Mouse (Mus musculus) forebrain, embryonic 16.5 days (tissue): ENCODE data around the gene Nkx2-9. TPM values are rescaled to one million over a fixed set of nuclear protein-coding genes. Genes with fewer than 3 reads are reported as not detected.

ENCODE experiments used
- ATAC-seq: fragments of 200-750 bp; cut with Nextera tagmentation; 2 replicates; pipeline ENCODE4 v1.8.0; 2017; ENCODE audit warnings: mild to moderate bottlenecking, moderate library complexity
- H3K27ac ChIP-seq: fragments of 300-500 bp; sonication (generic); 2 replicates; pipeline ENCODE4 v1.5.1; 2014; ENCODE audit warnings: low read length, control low read depth
- H3K27me3 ChIP-seq: fragments of 300-500 bp; sonication (generic); replicated peaks from 2 replicates; pipeline ENCODE4 v1.6.1; 2014; ENCODE audit warnings: low read length; ENCODE audit not compliant: control insufficient read depth, insufficient read depth
- H3K36me3 ChIP-seq: fragments of 300-500 bp; sonication (generic); 2 replicates; pipeline ENCODE4 v1.6.1; 2014; ENCODE audit not compliant: control insufficient read depth, insufficient read depth
- H3K4me1 ChIP-seq: fragments of 300-500 bp; sonication (generic); replicated peaks from 2 replicates; pipeline ENCODE4 v1.6.1; 2014; ENCODE audit warnings: low read length; ENCODE audit not compliant: control insufficient read depth, insufficient read depth
- H3K4me2 ChIP-seq: fragments of 300-500 bp; sonication (generic); 2 replicates; pipeline ENCODE4 v1.6.1; 2014; ENCODE audit warnings: mild to moderate bottlenecking, low read length, control low read depth
- H3K4me3 ChIP-seq: fragments of 300-500 bp; sonication (generic); replicated peaks from 2 replicates; pipeline ENCODE4 v1.5.1; 2014; ENCODE audit warnings: mild to moderate bottlenecking, low read length, control low read depth
- H3K9ac ChIP-seq: fragments of 300-500 bp; sonication (generic); replicated peaks from 2 replicates; pipeline ENCODE4 v1.6.1; 2014; ENCODE audit warnings: low read depth, low read length, control low read depth
- H3K9me3 ChIP-seq: fragments of 300-500 bp; sonication (generic); 2 replicates; pipeline ENCODE4 v1.6.1; 2016; ENCODE audit warnings: low read length; ENCODE audit not compliant: control insufficient read depth
- WGBS: fragments of 180-500 bp; shearing (Covaris S2); extraction: QIAGEN DNeasy Blood & Tissue Kit; methylation state at CpG from one replicate; pipeline ENCODE4 v1.1.7; 2014; 5-methylcytosine and 5-hydroxymethylcytosine counted together
- polyA plus RNA-seq: library from polyadenylated mRNA; unstranded; fragments of >200 nt; fragmentation: Nextera tagmentation; extraction: Ambion mirVana; gene quantifications from 2 replicates; pipeline ENCODE4 v1.2.1, GENCODE M21; 2015

Nkx2-9 gene
- polyA plus RNA-seq: not detected in 2 replicates

DNA sequence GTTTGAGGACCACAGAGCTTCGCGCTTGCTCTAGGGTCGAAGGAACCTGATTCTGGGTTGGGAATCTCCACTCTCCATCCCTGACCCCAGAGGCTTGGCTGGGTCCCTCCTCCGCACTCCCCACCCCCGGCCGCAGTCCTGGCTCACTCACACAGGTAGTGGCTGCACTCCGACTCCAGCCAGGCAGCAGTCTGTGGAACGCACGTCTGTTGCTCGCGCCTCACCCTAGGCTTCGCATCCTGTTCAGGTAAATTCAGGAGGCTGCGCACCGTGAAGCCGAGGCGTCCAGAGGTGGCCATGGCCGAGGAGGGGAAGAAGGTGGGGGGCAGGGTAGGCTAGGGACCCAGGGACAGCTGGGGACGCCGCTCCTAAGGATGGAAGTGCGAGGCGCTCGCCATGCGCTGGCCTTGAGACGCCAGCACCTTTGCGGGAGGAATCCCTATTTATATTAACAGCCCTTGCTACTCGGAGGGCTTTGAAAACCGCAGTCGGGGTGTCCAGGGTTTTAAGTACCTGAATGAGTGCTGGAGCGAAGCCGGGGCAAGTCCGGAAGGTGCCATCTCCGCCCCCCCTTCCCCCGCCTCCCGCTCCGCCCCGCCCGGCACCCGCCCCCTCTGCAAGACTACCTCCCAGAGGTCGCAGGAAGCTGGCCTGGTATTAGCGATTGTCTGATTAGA is at the start of gene Nkx2-9:
TSS of gene Nkx2-9 (minus strand) at position 524 of the 677 bp plus-strand sequence.
- peaks cover 11% of the 10 kb centered on the region for H3K4me1 ChIP-seq
- H3K9ac ChIP-seq: peak within 1 kb of the TSS; percentile 17; the same call in 1 of the 2 replicates
- peak within 1 kb of the TSS; percentile 56 for H3K4me2 ChIP-seq
- H3K27me3 ChIP-seq: peaks cover 78% of the 10 kb centered on the region
- H3K36me3 ChIP-seq: no peaks in the 10 kb centered on the region
- H3K4me3 ChIP-seq: peak within 1 kb of the TSS; percentile 36
- ATAC-seq: peak; percentile 33; the same call in 1 of the 2 replicates
- H3K9me3 ChIP-seq: no peaks in the 10 kb centered on the region
- no peak within 1 kb of the TSS for H3K27ac ChIP-seq
- under 1% methylated on average over 31 of the region's 40 CpGs for WGBS

DNA sequence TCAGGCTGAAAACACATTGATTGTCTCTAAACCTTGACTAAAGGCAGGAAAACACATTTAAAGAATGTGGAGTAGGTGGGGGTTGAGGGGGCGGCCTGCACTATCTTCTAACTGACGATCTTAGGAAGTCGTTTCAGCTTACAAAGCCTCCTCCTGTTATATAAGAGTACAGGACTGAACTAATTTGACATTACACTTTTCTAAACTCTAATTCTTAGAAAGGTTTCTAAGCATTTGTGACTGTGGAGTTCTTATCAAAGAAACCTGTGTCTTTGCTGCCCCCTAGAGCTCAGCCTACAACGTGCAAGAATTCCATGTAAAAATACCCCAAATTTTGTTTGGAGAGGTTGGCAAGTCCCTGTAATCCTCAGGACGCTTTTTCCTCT is 24.1 kb upstream of the Nkx2-9 start:
- ATAC-seq: peak; percentile 83

DNA sequence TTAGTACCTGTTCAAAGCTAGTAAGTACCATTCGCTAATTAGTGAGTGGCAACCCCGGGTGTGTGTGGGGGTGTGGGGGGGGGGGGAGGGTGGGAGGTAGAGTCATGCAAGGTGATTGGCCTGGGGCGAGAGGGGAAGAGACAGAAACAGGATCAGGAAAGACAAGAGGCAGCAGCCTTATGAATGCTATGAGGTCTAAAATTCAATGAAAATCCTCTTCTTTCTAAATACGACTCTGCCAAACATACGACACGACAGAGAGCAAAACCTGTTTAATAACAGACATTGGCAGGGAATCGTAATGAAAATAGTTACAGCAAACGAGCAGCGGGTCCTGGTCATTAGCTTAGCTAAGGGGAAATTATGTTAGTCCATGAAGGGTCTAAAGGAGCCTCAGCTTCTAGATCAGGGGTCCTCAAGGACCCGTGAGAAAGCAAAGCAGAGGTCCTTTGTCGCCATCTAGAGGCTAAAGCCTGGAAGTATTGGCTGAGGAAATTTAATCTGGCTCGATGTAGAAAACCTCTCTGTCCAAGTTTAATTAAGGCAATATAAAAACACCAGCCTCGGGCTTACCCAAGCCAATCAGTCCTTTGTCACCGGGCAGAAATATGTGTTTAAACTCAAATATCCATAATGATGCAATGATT is 23.6 kb upstream of the Nkx2-9 start:
- Histone ChIP-seq H3K27me3 (peaks cover 12% of the 10 kb centered on the region), H3K4me1 (no peaks in the 10 kb centered on the region; the same call in 1 of the 2 replicates), H3K9me3 (no peaks in the 10 kb centered on the region), H3K4me2 (peak overlapping the region; percentile 34), H3K27ac (no peak overlapping the region), H3K9ac (no peak overlapping the region), H3K4me3 (no peak overlapping the region), H3K36me3 (no peaks in the 10 kb centered on the region)
- ATAC-seq: peak; percentile 94
- 15% methylated on average over 14 of the region's 14 CpGs for WGBS

More for the DNA sequence above, 24.1 kb upstream of the Nkx2-9 start:
- no peaks in the 10 kb centered on the region; the same call in 1 of the 2 replicates for H3K4me1 ChIP-seq
- H3K9me3 ChIP-seq: no peaks in the 10 kb centered on the region
- no peak overlapping the region for H3K4me3 ChIP-seq
- no peak overlapping the region for H3K9ac ChIP-seq
- H3K4me2 ChIP-seq: peak overlapping the region; percentile 34
- H3K27me3 ChIP-seq: peaks cover 12% of the 10 kb centered on the region
- H3K36me3 ChIP-seq: no peaks in the 10 kb centered on the region
- 4% methylated on average over 5 of the region's 5 CpGs for WGBS
- no peak overlapping the region for H3K27ac ChIP-seq

DNA sequence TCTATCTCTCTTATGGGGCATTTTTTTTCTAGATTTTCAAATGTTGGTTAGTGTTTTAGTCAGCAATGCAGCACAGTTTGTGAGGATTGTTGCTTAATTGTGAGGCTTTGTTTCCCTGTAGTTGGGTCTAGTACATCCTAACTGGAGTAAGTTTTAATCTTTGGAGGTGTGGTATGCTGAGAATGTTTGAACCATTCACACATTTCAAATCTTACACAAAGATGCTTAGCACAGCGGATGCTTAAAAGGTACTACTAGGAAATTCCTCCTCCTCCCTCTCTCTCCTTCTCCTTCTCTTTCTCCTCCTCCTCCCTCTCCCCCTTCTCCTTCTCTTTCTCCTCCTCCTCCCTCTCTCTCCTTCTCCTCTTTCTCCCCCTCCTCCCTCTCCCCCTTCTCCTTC is 3.0 kb upstream of the Nkx2-9 start:
- H3K36me3 ChIP-seq: no peaks in the 10 kb centered on the region
- no peak overlapping the region for H3K9ac ChIP-seq
- 23% methylated on average over 1 of the region's 1 CpGs for WGBS
- no peak overlapping the region for H3K4me2 ChIP-seq
- peaks cover 71% of the 10 kb centered on the region for H3K27me3 ChIP-seq
- H3K27ac ChIP-seq: no peak overlapping the region
- ATAC-seq: no peak
- H3K4me3 ChIP-seq: no peak overlapping the region
- H3K9me3 ChIP-seq: no peaks in the 10 kb centered on the region
- H3K4me1 ChIP-seq: peaks cover 11% of the 10 kb centered on the region

DNA sequence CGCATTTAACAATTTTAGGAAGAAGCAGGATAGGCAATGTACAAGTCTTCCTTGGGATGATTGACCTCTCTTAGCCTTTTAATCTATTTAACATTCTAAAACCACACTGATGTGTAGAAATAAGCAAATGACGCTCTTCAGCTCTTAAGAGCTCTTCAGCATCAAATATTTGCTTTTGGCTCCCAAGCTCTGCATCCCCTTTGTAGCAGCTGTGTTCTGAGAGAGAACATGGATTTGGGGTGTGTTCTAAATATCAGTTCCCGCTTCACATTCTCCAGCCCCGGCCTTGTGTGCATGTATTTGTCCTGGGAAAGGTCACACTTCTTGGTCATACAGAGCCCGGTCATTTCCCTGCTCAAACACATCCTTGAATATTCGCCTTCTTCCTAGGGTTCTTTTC is 2.3 kb upstream of the Nkx2-9 start:
- H3K4me3 ChIP-seq: no peak overlapping the region
- ATAC-seq: no peak
- no peaks in the 10 kb centered on the region for H3K9me3 ChIP-seq
- H3K4me1 ChIP-seq: peaks cover 11% of the 10 kb centered on the region
- 8% methylated on average over 6 of the region's 6 CpGs for WGBS
- no peak overlapping the region for H3K4me2 ChIP-seq
- H3K9ac ChIP-seq: no peak overlapping the region
- H3K36me3 ChIP-seq: no peaks in the 10 kb centered on the region
- H3K27ac ChIP-seq: no peak overlapping the region
- H3K27me3 ChIP-seq: peaks cover 73% of the 10 kb centered on the region

DNA sequence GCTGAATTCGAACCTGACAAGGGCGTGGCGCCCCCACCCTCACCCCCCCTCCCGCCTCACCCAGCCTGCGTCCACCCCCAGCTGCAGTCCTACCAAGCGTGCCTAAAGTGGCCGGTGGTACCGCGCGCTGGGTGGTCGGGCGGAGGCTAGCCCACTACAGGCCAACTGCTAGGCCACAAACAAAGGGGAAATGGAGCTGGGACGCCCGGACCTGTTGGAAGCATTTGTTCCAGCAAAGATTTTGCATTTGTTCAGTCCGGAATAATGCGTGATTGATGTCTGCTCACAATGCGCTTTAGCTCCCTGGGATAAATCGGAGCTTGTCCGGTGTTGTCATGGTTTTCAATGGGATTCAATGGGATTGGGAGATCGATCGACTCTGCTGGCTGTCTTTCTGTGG is 1.4 kb upstream of the Nkx2-9 start:
- H3K9ac ChIP-seq: no peak overlapping the region
- H3K4me1 ChIP-seq: peaks cover 11% of the 10 kb centered on the region
- no peak overlapping the region for H3K4me2 ChIP-seq
- 2% methylated on average over 21 of the region's 21 CpGs for WGBS
- no peaks in the 10 kb centered on the region for H3K9me3 ChIP-seq
- no peak overlapping the region for H3K4me3 ChIP-seq
- H3K36me3 ChIP-seq: no peaks in the 10 kb centered on the region
- ATAC-seq: no peak
- H3K27ac ChIP-seq: no peak overlapping the region
- H3K27me3 ChIP-seq: peaks cover 74% of the 10 kb centered on the region

DNA sequence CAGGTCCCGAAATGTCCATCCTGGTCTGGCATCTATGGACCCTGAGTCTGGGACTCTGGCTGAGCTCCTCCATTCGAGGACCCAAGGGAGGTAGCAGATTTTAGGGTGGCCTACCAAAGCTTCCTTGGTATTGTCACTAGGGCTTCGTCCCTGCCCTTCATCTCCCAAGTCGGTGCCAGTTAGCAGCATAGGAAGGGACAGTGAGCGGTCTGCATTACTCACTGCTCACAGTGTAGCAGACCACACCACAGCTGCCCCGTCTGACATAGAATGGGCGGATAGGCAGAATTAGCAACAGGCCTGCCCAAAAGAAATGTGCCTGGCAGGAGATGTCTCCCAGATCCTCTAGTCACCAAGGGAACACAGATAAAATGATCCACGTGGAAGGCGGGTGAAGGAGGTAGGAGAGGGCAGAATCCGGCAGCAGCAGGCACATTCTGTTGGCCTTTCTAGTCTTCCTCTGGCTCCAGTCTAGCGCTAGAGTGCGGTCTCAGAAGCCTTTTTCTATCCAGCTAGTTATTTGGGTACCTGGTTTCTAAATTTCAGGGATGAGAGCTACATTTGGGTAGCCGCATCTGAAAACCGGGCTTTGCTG is 929 bp upstream of the Nkx2-9 start:
- no peak overlapping the region for H3K27ac ChIP-seq
- peaks cover 77% of the 10 kb centered on the region for H3K27me3 ChIP-seq
- 4% methylated on average over 14 of the region's 14 CpGs for WGBS
- H3K9me3 ChIP-seq: no peaks in the 10 kb centered on the region
- ATAC-seq: no peak
- H3K4me1 ChIP-seq: peaks cover 11% of the 10 kb centered on the region
- H3K36me3 ChIP-seq: no peaks in the 10 kb centered on the region
- no peak overlapping the region for H3K4me3 ChIP-seq
- no peak overlapping the region for H3K4me2 ChIP-seq
- H3K9ac ChIP-seq: no peak overlapping the region

DNA sequence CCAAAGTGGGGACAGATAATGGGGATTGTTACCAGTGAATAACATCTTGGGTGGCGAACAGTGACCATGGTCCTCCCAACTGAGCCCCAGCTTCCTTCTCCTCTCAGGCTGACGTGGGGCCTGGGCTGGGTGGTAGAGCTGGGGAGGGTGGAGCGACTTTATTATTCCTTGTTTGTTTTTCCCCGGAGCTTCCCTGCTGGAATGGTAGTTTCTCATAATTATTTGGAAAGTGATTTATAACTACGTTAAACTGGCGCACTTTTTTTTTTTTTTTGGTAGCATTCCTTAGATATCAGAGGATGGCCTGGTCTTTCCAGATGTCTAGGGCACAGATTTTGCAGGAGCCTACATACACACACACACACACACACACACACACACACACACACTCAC is 350 bp upstream of the Nkx2-9 start:
- no peak for ATAC-seq
- peaks cover 79% of the 10 kb centered on the region for H3K27me3 ChIP-seq
- H3K4me2 ChIP-seq: no peak overlapping the region
- no peaks in the 10 kb centered on the region for H3K36me3 ChIP-seq
- no peak overlapping the region for H3K27ac ChIP-seq
- peaks cover 11% of the 10 kb centered on the region for H3K4me1 ChIP-seq
- H3K4me3 ChIP-seq: no peak overlapping the region
- H3K9ac ChIP-seq: no peak overlapping the region
- 3% methylated on average over 6 of the region's 6 CpGs for WGBS
- no peaks in the 10 kb centered on the region for H3K9me3 ChIP-seq

DNA sequence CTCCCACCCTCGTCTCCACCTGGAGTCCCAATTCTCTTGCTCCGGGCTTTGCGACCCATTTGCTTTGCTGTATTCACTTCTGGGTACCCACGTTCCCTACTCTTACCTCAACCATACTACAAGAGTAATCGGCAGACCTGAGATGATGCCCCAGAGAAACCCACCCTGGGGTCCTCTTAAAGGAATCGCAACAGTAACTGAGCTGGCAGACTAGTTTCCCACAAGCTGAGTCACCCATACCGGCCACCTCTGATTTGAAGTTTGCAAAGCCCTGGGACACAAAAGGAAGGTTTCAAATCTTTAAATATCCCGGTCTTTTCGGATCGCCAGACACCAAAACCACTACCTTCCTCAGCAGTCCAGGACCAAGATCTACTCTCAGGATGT is 742 bp downstream of the Nkx2-9 start:
- under 1% methylated on average over 10 of the region's 10 CpGs for WGBS

More for the DNA sequence above, 742 bp downstream of the Nkx2-9 start:
- H3K4me3 ChIP-seq: no peak overlapping the region; the same call in 1 of the 2 replicates
- H3K9ac ChIP-seq: no peak overlapping the region; the same call in 1 of the 2 replicates
- H3K4me1 ChIP-seq: peaks cover 11% of the 10 kb centered on the region
- H3K4me2 ChIP-seq: peak overlapping the region; percentile 56
- H3K27me3 ChIP-seq: peaks cover 80% of the 10 kb centered on the region
- ATAC-seq: no peak; the same call in 1 of the 2 replicates
- no peaks in the 10 kb centered on the region for H3K9me3 ChIP-seq
- no peaks in the 10 kb centered on the region for H3K36me3 ChIP-seq
- H3K27ac ChIP-seq: no peak overlapping the region
